Mouse (Mus musculus): ENCODE measurements at regions not wholly inside any gene's neighbourhood (a gene's known extent, or its start where the extent isn't known, plus 50 kb on each side); places are given as distances from the start of the nearest gene placed in this dataset.
"Not testable (repeated sequence)": the region's sequence is repeated elsewhere in the genome, so short reads cannot be mapped to it uniquely, and the experiment has no call there.

GRCm38 (mm10) chr3:36387431-36387830, 88.3 kb downstream of the Anxa5 start:
- intact Hi-C loops (cut with DNase I): no loop called here
- DNase-seq: no peak

DNA sequence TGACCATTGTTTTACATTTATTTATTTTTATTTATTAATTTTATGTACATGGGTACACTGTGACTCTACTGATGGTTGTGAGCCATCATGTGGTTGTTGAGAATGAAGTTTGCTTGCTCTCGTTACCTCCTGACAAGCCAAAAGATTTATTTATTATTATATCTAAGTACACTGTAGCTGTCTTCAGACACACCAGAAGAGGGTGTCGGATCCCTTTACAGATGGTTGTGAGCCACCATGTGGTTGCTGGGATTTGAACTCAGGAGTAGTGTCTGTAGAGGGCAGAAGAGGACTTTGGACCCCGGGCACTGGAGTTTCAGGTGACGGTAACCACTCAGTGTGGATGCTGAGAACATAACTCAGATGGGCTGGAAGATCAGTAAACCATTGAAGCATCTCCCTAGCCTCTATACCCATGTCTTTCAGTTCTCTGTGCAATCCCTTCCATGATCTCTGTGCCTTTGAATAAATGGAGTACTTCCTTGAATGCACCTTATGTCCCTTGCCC, 92.2 kb downstream of the Anxa5 start:
- intact Hi-C loops (cut with DNase I): no loop called here
- DNase-seq: no peak

DNA sequence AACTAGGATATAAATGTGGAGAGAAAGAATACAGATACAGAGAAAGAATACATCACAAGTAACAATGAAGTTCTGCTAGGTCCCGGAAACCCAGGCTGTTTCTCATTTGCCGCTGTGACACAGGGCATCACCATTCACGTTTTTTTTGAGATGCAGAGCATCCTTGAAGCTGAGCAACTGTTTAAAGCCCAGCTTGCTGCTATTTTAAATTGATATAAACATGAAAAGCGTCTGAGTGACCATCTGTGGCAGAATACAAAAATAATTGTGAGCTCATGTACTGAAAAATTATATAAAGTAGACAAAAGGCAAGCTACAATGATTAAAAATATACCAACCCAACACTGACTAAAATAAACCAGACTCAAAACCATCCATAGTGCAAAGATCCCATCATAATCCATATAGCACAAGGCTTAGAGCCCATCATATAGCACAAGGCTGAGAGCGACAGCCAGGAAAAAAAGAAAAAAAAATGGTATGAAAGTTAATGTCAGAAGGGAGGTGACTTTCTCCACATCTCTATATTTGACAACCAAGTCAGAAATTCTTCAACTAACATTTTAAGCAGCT, 94.0 kb downstream of the Anxa5 start:
- DNase-seq: no peak
- intact Hi-C loops (cut with DNase I): no loop called here

DNA sequence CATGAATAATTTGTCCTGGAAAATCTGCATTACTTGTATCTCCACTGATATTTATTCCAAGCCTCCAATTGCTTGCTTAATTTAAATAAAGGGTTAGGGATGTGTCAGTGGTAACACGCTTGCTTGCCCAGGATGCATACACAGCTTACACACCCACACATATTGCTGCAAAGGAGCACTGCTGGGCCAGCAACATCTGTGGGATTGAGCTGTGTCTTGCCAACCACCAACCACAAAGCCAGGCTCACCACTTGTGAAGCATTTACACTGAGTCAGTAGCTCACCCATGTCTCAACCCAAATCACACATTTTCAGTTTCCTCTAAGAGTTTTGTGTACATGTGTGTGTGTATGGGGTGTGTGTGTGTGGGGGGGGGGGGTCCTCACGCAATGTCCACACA, 100.0 kb downstream of the Anxa5 start:
- intact Hi-C loops (cut with DNase I): no loop called here
- DNase-seq: no peak

GRCm38 (mm10) chr3:36374939-36375338, 100.8 kb downstream of the Anxa5 start:
- intact Hi-C loops (cut with DNase I): no loop called here
- DNase-seq: no peak

DNA sequence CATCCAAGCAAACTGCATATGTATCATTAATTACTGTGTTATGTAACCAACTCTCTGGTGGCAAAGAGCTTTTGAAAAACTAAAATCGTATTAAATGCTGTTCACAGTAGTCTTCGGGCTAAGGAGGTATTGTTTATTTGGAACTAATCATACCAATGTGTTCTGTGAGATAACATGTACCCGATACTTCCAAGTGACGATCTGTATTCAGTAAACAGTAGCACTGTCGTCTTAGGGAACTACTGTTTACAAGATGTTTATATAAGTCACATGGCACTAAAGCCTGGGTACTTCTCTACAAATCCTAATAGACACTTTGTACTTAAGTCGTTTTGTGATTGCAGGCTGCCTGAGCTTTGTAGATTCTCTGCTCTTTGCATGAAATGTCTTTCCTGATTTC, 114.8 kb downstream of the Anxa5 start:
- no peak for DNase-seq
- intact Hi-C loops (cut with DNase I): no loop called here

DNA sequence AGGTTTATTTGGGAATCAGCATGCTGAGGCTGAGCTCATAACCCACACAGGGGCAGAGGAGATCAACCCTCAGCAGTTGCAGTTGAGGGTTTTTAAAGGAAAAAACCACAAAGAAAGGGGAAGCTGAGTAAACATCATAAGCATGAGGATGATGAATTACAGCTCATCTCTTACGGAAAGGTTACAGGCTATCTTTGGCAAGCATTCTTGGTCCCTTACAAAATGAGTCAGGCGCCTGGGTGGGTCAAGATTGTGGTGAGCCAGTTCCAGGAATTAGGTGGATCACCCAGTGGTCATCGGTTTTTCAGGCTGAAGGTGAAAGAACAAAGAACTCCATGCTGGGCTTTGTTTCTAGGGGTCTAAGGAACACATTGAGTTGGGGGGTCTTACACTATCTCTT, 121.5 kb downstream of the Anxa5 start:
- DNase-seq; intact Hi-C loops (cut with DNase I): not testable (repeated sequence)

- intact Hi-C loops (cut with DNase I): no loop called here
- no peak for DNase-seq
Observed at GRCm38 (mm10) chr3:36352032-36352742, 123.5 kb downstream of the Anxa5 start.

GRCm38 (mm10) chr3:36349073-36349472, 126.6 kb downstream of the Anxa5 start:
- intact Hi-C loops (cut with DNase I): no loop called here
- no peak for DNase-seq

DNA sequence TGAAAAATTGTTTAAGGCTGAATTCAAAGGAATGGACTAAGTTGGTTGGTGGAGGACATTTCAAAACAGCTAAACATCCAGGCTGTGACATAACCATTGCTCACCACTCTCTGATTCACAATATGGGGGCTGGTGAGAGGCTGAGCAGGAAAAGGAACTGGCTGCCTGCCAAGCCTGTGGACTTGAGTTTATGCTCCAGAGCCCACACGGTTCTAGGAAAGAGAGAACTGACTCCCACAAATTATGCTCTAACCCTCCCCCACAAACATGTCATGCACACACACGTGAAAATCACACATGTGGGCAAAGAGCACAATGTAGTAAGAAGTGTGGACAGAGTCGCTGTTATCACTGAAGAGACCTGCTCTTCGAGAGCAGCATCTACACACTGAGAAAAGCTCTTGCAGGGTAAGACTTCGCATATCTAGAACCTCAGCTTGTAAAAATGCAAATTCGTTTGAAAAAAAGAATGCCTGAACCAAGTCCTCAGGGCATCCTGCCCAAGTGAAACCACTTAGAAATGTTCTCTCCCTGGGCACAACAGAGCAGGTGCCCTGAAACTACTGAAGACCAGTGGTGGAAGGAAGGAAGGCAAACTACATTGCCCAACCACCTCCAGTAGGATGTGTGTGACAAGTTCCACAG, 118.9 kb upstream of the Qrfpr start:
- no peak for DNase-seq
- intact Hi-C loops (cut with DNase I): no loop called here

DNA sequence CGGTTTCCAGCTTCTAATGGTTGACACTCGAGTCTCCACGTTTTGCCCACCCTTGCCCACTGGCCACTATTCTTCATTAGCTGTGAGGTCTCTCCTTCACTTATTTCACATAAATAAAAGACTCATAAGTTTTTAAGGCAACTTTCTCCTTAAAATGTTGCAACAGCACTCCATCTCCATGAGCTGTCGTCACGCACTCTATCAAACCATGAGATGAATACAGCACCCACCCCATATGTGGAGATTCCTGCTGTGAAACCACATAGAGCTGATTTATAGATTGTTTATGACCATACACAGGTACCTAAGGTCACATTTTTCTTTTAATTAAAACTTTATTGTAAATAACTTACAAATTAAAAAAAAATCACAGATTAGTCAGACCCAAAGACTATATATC, 117.5 kb upstream of the Qrfpr start:
- intact Hi-C loops (cut with DNase I): no loop called here

DNA sequence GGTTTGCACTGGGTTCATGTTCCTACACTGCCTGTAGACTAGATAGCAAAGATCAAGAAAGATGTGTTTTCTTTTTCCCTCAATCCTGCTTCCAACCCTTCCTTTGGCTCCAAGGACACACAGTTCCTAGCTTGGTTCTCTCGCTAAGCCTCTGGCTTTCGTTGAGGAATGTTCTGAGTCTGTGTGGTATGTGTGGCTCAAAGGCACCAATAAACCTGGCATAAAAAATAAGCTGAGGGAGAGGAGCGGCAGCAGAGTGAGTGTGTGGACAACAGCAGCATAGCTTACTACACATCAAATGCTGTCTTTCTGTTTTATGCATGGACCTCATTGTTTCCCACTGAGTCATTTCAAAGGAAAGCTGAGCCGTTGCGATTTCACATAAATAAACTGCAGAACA, 112.2 kb upstream of the Qrfpr start:
- intact Hi-C loops (cut with DNase I): no loop called here
- no peak for DNase-seq

More for the DNA sequence above, 117.5 kb upstream of the Qrfpr start:
- DNase-seq: no peak

DNA sequence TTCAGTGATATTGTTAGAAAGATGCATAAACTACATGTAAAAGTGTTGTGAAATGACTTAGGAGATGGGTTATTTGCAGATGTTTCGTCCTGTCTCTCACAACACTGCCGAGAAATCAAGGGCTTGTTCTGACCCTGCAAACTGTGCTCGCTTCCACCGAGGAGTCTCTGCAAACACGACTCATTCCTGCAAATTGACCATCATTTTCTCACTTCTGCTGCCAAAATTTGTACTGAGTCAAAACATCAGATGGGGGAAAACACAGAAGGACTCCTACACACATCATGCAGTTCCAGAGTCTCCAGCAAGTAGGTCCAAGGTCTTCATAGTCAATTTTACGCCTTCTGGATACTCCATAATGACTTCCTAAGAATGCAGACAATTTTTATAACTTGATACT, 109.9 kb upstream of the Qrfpr start:
- intact Hi-C loops (cut with DNase I): no loop called here
- DNase-seq: no peak

DNA sequence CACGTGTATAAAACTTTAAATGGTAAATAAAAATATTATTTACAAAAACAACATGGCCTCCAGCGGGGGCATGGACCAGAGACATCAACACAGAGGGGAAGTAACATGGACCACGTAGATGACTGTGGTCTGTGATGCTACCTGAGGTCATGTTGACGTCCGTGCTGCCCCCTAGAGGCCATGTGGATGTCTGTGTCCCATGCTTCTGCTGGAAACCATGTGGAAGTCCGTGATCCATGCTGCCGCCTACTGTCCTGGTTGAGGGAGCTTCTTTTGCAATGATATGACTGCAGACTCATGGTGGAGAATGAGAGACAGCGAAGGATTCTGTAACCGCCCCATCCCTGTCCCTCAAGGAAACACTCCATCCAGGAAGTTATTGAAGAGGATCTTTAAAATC, 108.5 kb upstream of the Qrfpr start:
- intact Hi-C loops (cut with DNase I): no loop called here

DNA sequence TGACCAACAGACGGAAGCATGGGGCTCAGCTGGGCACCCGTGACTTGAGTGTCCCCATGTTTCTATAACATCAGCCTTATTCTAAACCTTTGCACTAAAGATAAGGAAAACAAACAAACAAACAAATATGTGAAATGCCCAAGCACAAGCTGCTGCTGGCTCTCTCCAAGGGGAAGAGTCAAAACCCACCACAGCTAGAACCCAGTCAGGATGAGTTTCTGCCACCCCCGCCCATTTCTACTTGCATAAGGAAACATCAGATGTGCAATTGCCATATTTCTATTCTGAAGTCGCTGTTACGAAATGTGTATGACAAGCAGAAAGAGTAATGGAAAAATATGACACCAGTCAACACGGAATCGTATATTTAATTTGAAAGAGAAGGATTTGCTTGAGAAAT, 107.5 kb upstream of the Qrfpr start:
- intact Hi-C loops (cut with DNase I): no loop called here
- no peak for DNase-seq

More for the DNA sequence above, 108.5 kb upstream of the Qrfpr start:
- peak in 1 of 2 experiments; percentile 20 for DNase-seq

- intact Hi-C loops (cut with DNase I): no loop called here
- DNase-seq: no peak
Observed at GRCm38 (mm10) chr3:36328927-36329326, 106.8 kb upstream of the Qrfpr start.

DNA sequence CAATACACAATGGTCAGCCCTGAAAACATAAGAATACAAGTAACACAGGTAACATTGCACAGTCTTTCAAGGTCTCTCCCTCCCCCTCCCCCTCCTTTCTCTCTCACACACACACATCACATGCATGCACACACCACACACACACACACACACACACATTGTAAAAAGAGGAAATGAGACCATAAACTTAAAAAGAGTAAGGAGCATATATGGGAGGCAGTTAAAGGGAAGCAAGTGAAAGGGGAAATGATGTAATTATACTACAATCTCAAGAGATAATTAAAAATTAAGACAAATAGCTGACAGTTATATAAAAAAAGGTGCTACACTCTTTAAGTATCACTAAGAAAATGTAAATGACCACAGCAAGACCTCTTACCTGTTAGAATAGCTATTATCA, 96.5 kb upstream of the Qrfpr start:
- intact Hi-C loops (cut with DNase I): loop anchor here (5.0 kb wide), 1 partner anchor 329 kb away; no protein-coding TSS in a partner anchor

DNA sequence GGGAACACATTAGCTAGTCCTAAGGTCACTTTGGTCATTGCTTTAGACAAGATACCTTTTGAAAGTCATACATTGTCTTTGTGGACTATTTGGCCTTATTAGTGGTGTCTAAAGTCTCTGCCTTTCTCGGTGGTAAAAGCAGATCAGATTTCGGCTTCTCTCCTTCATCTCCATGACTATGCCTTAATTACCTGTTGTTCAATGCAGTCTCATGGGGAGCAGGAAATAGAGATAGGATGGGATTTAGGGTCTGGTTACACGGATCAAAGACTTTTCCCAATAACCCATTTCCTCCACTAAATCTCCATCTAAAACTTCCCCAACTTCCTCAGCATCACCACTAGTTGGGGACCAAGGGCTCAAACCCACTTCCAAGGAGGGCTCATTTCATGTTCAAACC, 89.2 kb upstream of the Qrfpr start:
- no peak for DNase-seq
- intact Hi-C loops (cut with DNase I): no loop called here

More for the DNA sequence above, 96.5 kb upstream of the Qrfpr start:
- no peak for DNase-seq

- no peak for DNase-seq
- intact Hi-C loops (cut with DNase I): no loop called here
Observed at GRCm38 (mm10) chr3:36310642-36311267, 88.6 kb upstream of the Qrfpr start.

DNA sequence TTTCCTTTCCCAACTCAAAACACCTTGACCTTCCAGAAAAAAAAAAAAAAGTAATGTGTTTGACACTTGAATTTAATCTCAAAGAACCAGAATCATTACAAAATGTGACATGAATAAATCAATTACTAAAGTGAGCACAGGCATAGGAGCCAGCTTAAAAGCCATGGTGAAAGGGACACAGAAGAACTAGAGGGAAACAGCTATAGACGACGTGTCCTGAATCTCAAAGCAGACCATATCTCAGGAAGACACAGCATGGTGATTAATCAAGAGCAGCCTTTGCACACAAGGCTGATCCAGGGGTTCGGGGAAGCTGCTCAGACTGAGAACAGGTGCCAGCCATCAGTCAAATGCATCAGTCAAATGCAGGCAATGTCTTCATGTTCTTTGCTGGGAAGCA, 74.7 kb upstream of the Qrfpr start:
- DNase-seq: no peak
- intact Hi-C loops (cut with DNase I): no loop called here

DNA sequence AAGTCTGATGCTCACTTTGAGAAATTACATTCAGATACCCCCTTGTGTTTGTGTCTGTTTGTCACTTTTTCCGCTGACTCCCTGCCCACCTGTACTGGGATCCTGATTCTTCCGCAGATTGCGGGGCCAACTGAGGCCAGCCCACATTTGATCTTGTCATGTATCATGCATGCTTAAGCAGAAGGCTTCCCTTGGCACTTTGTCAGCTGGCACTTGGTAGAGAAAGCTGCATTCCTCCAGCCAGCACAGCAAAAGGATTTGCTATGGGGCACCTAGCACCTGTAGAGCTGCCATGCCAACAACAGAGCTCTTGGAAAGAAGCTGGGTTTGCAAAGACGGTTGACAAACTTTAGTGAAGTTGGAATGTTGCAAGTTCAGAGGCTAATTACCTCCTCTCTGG, 69.9 kb upstream of the Qrfpr start:
- intact Hi-C loops (cut with DNase I): no loop called here
- DNase-seq: no peak
